Mouse (Mus musculus): ENCODE results near the gene Desi1. TPM values are rescaled to one million over a fixed set of nuclear protein-coding genes. Genes with fewer than 3 reads are reported as not detected.

Desi1 gene
- polyA plus RNA-seq, 1 experiment from 2014 or later = 35.7 TPM

DNA sequence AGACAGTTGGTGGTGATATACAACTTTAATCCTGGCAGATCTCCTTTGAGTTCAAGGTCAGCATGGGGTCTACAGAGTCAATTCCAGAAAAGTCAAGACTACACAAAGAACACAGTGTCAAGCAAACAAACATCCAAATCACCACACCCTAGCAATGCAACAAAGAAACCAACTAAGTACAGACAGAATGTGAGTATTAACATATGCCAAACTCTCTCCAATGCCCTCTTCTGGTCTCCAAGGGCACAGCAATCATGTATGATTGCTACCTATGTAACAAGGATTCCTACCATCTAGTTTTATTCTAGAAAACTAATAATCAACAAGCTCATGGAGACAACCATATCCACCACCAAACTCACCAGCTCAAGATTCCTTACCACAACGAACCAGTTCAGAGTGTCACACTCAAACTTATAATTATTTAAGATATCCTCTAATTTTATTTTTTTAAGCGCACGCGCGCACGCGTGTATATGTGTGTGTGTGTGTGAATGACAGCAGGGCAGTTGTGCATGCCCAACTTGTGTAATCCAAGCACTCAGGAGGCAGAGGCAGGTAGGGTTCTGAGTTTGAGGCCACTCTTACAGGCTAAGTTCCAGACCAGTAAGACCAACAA lies 10.6 kb upstream of the Desi1 start:
- no peak for DNase-seq (ENCODE audit: low spot score)
- Histone ChIP-seq H3K36me3 (replicated peaks) (peaks cover 46% of the 10 kb centered on the region), H3K4me3 (no peak overlapping the region), H3K27ac (replicated peaks) (no peak overlapping the region), H3K9me3 (no peaks in the 10 kb centered on the region), H3K27me3 (replicated peaks; ENCODE audit: low read depth, poor library complexity, severe bottlenecking) (no peaks in the 10 kb centered on the region), H3K4me1 (peaks cover 14% of the 10 kb centered on the region)
- WGBS = 97% methylated on average over 7 of the region's 7 CpGs

DNA sequence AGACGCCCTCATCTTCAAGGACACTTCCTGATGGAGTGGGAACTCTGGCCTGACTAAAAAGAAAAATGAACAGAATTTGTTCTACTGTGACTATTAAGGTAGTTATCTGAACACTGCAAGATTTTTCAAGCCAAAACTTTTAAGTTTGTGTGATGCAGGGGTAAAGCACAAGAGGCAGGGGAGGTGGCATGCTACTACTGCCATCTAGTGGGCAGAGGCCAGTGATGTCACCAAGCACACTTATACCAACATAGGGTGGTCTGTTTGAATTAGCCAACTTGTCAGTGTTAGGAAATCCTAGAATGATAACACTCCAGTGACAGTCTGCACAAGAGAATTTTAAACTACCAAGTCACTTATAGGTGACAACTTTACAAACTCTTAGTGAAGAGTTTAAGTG lies 7.0 kb upstream of the Desi1 start:
- H3K36me3 ChIP-seq (replicated peaks) = peaks cover 82% of the 10 kb centered on the region
- 92% methylated on average over 1 of the region's 1 CpGs for WGBS
- peak; percentile 50 for DNase-seq (ENCODE audit: low spot score)
- H3K4me3 ChIP-seq = no peak overlapping the region
- H3K4me1 ChIP-seq = peaks cover 4% of the 10 kb centered on the region
- no peak overlapping the region for H3K27ac ChIP-seq (replicated peaks)
- H3K9me3 ChIP-seq = no peaks in the 10 kb centered on the region
- H3K27me3 ChIP-seq (replicated peaks; ENCODE audit: low read depth, poor library complexity, severe bottlenecking) = no peaks in the 10 kb centered on the region

DNA sequence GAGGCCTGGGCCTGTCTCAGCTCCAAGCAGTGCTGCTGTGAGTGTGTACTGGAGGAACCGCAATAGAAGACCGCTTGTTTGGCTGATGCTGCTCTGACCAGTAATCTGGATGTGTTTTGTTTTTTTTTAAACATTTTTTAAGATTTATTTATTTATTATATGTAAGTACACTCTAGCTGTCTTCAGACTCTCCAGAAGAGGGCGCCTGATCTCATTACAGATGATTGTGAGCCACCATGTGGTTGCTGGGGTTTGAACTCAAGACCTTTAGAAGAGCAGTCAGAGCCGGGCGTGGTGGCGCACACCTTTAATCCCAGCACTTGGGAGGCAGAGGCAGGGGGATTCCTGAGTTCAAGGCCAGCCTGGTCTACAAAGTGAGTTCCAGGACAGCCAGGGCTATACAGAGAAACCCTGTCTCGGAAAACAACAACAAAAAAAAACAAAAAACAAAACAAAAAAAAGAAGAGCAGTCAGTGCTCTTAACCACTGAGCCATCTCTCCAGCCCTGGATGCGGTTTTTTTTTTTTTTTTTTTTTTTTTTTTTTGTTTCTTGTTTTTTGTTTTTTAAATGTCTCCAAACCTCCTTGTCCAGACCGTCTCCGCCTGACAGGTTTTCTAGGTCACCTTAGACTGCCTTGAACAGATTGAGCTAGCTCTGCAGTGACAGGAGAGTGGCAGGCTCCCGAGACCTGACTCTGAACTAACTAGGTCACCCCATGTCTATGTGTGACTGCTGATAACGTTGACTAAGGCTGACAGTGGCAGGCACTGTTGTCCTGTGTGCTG lies 2.4 kb upstream of the Desi1 start:
- Histone ChIP-seq H3K4me3 (no peak overlapping the region), H3K27me3 (replicated peaks; ENCODE audit: low read depth, poor library complexity, severe bottlenecking) (no peaks in the 10 kb centered on the region), H3K9me3 (no peaks in the 10 kb centered on the region), H3K27ac (replicated peaks) (no peak overlapping the region), H3K4me1 (no peaks in the 10 kb centered on the region), H3K36me3 (replicated peaks) (peaks cover 97% of the 10 kb centered on the region)
- 83% methylated on average over 12 of the region's 12 CpGs for WGBS
- peak; percentile 18 for DNase-seq (ENCODE audit: low spot score)

DNA sequence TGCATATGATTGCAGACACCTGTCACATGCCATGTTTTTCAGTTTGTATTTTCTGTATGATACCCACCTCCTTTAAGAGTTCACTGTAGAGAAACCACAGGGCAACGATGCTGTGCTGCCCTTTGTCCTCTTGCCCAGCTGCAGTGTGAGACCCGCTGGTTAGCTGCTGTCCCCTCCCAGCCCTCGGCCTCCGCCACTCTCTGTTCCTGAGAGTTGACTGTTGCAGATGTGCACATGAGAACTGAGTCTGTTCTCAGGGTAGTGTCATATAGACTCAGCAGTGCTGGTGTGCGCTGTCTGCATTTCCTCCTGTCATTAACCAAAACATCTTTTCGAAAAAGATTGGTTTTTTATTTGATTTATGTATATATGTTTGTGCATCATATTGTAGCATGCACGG lies 1.3 kb downstream of the Desi1 start:
- Histone ChIP-seq H3K27me3 (replicated peaks; ENCODE audit: low read depth, poor library complexity, severe bottlenecking) (no peaks in the 10 kb centered on the region), H3K36me3 (replicated peaks) (peaks cover 97% of the 10 kb centered on the region), H3K4me1 (no peaks in the 10 kb centered on the region), H3K9me3 (no peaks in the 10 kb centered on the region), H3K27ac (replicated peaks) (no peak overlapping the region), H3K4me3 (no peak overlapping the region)
- 89% methylated on average over 7 of the region's 7 CpGs for WGBS
- no peak for DNase-seq (ENCODE audit: low spot score)

DNA sequence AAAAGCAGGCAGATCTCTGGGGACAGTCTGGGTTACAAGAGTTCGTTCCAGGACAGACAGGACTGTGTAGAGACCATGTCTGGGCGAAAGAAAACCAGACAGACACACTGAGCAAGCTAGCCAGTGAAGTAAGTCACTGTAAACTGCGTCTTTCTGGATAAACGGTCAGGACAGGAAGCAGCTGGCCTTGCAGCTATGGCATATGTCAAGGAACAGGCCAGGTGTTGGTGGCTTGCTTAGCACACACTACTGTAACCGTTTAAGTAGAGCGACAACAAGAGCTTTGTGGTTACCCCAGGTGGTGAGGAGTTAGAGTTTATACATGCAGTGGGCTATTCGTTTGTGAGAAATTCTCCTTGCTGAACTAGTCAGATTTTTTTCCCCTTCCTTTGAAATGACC lies 5.9 kb downstream of the Desi1 start:
- H3K36me3 ChIP-seq (replicated peaks) = peaks cover 99% of the 10 kb centered on the region
- WGBS = 91% methylated on average over 7 of the region's 7 CpGs

DNA sequence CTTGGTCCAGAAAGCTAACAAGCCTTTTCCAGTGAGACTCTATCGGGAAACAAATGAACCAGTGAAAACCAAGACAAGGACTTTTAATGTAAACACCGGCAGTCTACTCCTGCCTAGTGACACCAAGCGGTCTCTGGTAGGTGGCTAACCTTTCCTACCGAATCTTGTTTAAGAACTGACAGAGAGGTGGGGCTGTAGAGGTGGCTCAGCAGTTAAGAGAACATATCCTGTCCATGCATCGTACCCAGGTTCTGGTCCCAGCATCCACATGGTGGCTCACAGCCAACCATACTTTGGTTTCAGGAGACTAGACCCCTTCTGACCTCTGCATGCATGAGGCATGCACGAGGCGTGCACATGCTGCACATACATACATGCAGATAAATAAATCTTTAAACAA lies 6.4 kb downstream of the Desi1 start:
- no peak for DNase-seq (ENCODE audit: low spot score)
- Histone ChIP-seq H3K36me3 (replicated peaks) (peaks cover 100% of the 10 kb centered on the region), H3K4me3 (no peak overlapping the region), H3K27me3 (replicated peaks; ENCODE audit: low read depth, poor library complexity, severe bottlenecking) (no peaks in the 10 kb centered on the region), H3K9me3 (no peaks in the 10 kb centered on the region), H3K27ac (replicated peaks) (no peak overlapping the region), H3K4me1 (no peaks in the 10 kb centered on the region)
- 94% methylated on average over 7 of the region's 7 CpGs for WGBS

More for the DNA sequence above, 5.9 kb downstream of the Desi1 start:
- no peak for DNase-seq (ENCODE audit: low spot score)
- no peaks in the 10 kb centered on the region for H3K4me1 ChIP-seq
- H3K4me3 ChIP-seq = no peak overlapping the region
- H3K9me3 ChIP-seq = no peaks in the 10 kb centered on the region
- H3K27ac ChIP-seq (replicated peaks) = no peak overlapping the region
- H3K27me3 ChIP-seq (replicated peaks; ENCODE audit: low read depth, poor library complexity, severe bottlenecking) = no peaks in the 10 kb centered on the region

DNA sequence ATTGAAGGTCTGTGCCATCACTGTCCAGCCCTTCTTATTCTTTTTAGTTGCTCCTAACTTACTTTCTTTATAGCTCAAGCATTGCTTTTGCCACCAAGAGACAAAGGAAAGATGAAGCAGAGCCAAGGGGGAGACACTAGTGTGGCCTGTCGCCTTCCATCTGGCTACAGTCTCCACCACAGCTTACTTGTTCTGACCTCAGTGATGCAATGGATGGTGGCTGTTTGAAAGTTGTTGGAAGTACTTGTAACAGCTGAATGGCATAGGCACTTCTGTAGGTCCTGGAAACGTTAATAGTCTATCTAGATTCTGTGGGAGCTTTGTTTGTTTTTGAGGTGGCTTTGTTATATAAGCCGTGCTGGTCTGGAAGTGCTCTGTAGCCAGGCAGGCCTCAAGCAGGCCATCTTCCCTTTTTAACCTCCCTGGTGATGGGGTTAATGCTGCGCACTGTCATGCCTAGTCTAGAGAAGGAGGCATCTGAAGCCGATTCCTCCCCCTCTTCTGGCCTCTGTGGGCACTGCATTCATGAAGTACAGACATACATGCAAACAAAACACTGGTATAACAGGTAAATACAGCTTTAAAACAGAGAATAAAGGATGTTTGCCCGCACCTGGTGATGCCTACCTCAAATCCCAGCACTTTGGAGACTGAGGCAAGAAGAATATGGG lies 9.6 kb downstream of the Desi1 start:
- 90% methylated on average over 6 of the region's 6 CpGs for WGBS
- no peak for DNase-seq (ENCODE audit: low spot score)
- no peaks in the 10 kb centered on the region for H3K4me1 ChIP-seq
- no peak overlapping the region for H3K27ac ChIP-seq (replicated peaks)
- H3K36me3 ChIP-seq (replicated peaks) = peaks cover 99% of the 10 kb centered on the region
- H3K4me3 ChIP-seq = no peak overlapping the region
- H3K9me3 ChIP-seq = no peaks in the 10 kb centered on the region
- no peaks in the 10 kb centered on the region for H3K27me3 ChIP-seq (replicated peaks; ENCODE audit: low read depth, poor library complexity, severe bottlenecking)

DNA sequence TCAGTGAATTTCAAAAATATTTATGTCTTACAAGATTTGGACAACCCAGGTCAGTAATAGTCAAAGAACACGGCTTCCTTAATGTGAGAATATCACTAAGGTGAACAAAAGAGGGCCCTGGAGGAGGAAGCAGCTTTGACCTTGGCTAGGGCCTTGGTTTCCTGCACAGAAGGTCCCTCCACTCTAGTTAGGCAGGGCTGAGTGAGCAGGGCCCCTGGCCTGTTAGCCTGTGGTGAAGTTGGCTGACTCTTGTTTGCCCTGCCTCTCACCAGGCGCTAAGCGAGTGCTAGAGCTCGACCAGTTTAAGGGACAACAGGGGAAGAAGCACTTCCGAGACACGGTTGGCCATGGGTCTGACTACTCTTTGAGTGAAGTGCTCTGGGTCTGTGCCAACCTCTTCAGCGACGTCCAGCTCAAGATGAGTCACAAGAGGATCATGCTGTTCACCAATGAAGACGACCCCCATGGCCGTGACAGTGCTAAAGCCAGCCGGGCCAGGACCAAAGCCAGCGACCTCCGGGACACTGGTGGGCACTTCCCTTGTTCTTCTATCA lies 11.1 kb downstream of the Desi1 start:
- H3K9me3 ChIP-seq = no peaks in the 10 kb centered on the region
- H3K4me3 ChIP-seq = no peak overlapping the region
- H3K36me3 ChIP-seq (replicated peaks) = peaks cover 89% of the 10 kb centered on the region
- no peak overlapping the region for H3K27ac ChIP-seq (replicated peaks)
- no peak for DNase-seq (ENCODE audit: low spot score)
- no peaks in the 10 kb centered on the region for H3K27me3 ChIP-seq (replicated peaks; ENCODE audit: low read depth, poor library complexity, severe bottlenecking)
- 88% methylated on average over 13 of the region's 13 CpGs for WGBS
- no peaks in the 10 kb centered on the region for H3K4me1 ChIP-seq

DNA sequence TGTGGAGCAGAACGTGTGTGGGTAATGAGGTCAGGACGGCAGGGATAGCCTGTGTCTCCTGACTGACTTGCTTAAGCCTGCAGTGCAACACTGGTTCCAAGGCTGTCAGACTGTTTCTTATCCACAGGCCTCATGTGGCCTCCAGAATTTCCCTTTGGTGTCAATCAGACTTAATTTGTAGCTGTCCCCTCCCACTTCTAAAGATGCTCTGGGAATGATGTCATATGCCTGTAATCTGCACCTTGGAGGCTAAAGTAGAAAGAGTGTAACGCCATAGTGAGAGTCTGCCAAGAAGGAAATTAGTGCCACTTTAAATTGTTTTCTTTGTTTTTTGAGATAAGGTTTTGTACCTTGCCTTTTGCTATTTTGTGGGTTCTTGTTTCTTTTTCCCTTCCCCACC lies 14.4 kb downstream of the Desi1 start:
- Histone ChIP-seq H3K27me3 (replicated peaks; ENCODE audit: low read depth, poor library complexity, severe bottlenecking) (no peaks in the 10 kb centered on the region), H3K27ac (replicated peaks) (no peak overlapping the region), H3K9me3 (no peaks in the 10 kb centered on the region), H3K4me1 (peaks cover 23% of the 10 kb centered on the region), H3K36me3 (replicated peaks) (peaks cover 56% of the 10 kb centered on the region), H3K4me3 (no peak overlapping the region)
- DNase-seq (ENCODE audit: low spot score) = no peak
- WGBS = 76% methylated on average over 3 of the region's 3 CpGs

DNA sequence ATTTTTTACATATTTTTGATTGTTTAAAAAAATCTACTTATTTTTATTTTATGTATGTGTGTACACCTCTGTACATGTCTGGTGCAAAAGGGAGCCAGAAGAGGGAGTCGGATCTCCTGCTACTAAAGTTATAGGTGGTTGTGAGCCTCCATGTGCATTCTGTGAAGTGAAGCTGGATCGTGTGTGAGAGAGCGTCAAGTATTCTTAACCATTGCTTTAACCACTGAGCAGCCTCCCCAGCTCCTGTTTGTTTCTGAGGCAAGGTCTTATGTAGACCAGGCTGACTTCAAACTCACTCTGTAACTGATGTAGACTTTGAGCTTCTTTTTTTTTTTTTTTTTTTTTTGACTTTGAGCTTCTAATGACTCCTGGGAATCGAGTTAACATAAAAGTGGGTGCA lies 16.2 kb downstream of the Desi1 start:
- H3K9me3 ChIP-seq = no peaks in the 10 kb centered on the region
- no peak for DNase-seq (ENCODE audit: low spot score)
- H3K27ac ChIP-seq (replicated peaks) = no peak overlapping the region
- WGBS = 82% methylated on average over 4 of the region's 4 CpGs
- H3K27me3 ChIP-seq (replicated peaks; ENCODE audit: low read depth, poor library complexity, severe bottlenecking) = no peaks in the 10 kb centered on the region
- peak overlapping the region; percentile 98; the same call in 1 of the 2 replicates for H3K4me3 ChIP-seq
- peaks cover 23% of the 10 kb centered on the region for H3K4me1 ChIP-seq
- peaks cover 38% of the 10 kb centered on the region for H3K36me3 ChIP-seq (replicated peaks)

DNA sequence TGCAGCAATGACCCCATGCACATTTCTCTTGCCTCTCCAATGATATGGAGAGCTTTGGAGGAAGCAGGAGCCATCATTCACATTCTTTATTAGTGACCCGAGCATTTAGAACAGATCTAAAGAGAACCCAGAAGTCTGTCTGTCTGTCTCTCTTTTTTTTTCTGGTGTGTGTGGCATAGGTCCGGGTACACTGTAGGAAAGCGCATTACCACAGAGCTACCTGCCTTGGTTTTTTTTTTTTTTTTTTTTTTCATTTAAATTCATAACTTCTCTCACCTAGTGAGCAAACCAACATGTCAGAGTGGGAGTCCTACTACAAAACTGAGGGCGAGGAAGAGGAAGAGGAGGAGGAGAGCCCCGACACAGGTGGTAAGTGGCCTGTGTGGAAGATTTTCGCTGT lies 16.8 kb downstream of the Desi1 start:
- peak overlapping the region; percentile 98 for H3K4me3 ChIP-seq
- H3K36me3 ChIP-seq (replicated peaks) = peaks cover 35% of the 10 kb centered on the region
- no peaks in the 10 kb centered on the region for H3K9me3 ChIP-seq
- H3K27me3 ChIP-seq (replicated peaks; ENCODE audit: low read depth, poor library complexity, severe bottlenecking) = no peaks in the 10 kb centered on the region
- WGBS = 22% methylated on average over 6 of the region's 6 CpGs
- H3K27ac ChIP-seq (replicated peaks) = peak overlapping the region; percentile 89
- DNase-seq (ENCODE audit: low spot score) = no peak
- peaks cover 23% of the 10 kb centered on the region for H3K4me1 ChIP-seq

GRCm38 (mm10) chr15:82016101-82016808 lies 17.4 kb downstream of the Desi1 start:
- Histone ChIP-seq H3K27me3 (replicated peaks; ENCODE audit: low read depth, poor library complexity, severe bottlenecking) (no peaks in the 10 kb centered on the region), H3K4me3 (peak overlapping the region; percentile 98), H3K4me1 (peaks cover 23% of the 10 kb centered on the region), H3K9me3 (no peaks in the 10 kb centered on the region), H3K36me3 (replicated peaks) (peaks cover 30% of the 10 kb centered on the region), H3K27ac (replicated peaks) (peak overlapping the region; percentile 89)
- under 1% methylated on average over 53 of the region's 53 CpGs for WGBS
- peak; percentile 99 for DNase-seq (ENCODE audit: low spot score)

Data from embryonic facial prominence, embryonic 10.5 days (tissue).